Mouse (Mus musculus): ENCODE data around the gene Aplnr. TPM values are rescaled to one million over a fixed set of nuclear protein-coding genes. Genes with fewer than 3 reads are reported as not detected.

Aplnr gene
- polyA plus RNA-seq, 1 experiment from 2014 or later = 184 TPM

DNA sequence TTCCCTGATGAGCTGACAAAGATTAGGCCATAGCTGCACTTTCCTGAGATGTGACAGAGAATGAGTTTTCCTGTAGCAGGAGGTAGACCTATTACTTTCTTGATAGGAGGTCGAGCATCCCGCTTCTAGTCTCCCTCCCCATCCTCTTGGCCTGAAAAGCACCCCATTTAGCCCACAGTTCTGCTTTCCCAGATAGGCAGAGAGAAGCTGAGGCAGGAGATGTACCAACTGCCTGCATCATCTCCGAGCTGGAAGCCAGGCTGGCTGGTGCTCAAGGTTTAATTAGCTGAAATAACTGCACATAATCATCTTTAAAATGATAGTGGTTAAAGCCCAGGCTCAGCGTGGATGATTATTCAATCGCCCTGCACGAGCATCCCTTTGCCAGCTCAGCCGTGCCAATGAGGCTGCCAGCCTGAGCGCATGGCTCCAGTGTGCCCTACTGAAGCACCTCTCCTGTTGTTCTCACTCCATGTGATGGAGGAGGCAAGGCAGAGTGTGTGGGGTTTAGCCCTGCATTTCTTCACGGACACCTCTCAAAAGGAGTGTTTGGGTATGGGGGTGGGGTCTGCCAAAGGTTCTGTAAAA lies 25.6 kb upstream of the Aplnr start:
- H3K9me3 ChIP-seq = no peaks in the 10 kb centered on the region

GRCm38 (mm10) chr2:85123187-85123868 lies 12.7 kb upstream of the Aplnr start:
- no peak overlapping the region for H3K9ac ChIP-seq
- WGBS = 23% methylated on average over 5 of the region's 5 CpGs
- H3K9me3 ChIP-seq = no peaks in the 10 kb centered on the region
- H3K27me3 ChIP-seq = no peaks in the 10 kb centered on the region
- H3K4me1 ChIP-seq = no peaks in the 10 kb centered on the region
- H3K36me3 ChIP-seq = no peaks in the 10 kb centered on the region
- ATAC-seq (ENCODE audit: borderline replicate concordance, extremely low read depth, low FRiP score, low TSS enrichment) = peak; percentile 55; the same call in 1 of the 2 replicates
- no peak overlapping the region for H3K4me2 ChIP-seq
- H3K4me3 ChIP-seq = no peak overlapping the region
- no peak overlapping the region for H3K27ac ChIP-seq

More for the DNA sequence above, 25.6 kb upstream of the Aplnr start:
- no peak overlapping the region for H3K4me2 ChIP-seq
- H3K36me3 ChIP-seq = no peaks in the 10 kb centered on the region
- H3K27ac ChIP-seq = no peak overlapping the region
- H3K4me3 ChIP-seq = no peak overlapping the region
- H3K4me1 ChIP-seq = peaks cover 15% of the 10 kb centered on the region
- ATAC-seq (ENCODE audit: borderline replicate concordance, extremely low read depth, low FRiP score, low TSS enrichment) = no peak
- no peak overlapping the region for H3K9ac ChIP-seq
- no peaks in the 10 kb centered on the region for H3K27me3 ChIP-seq
- WGBS = 72% methylated on average over 9 of the region's 9 CpGs

GRCm38 (mm10) chr2:85123869-85124535 lies 12.0 kb upstream of the Aplnr start:
- Histone ChIP-seq H3K9me3 (no peaks in the 10 kb centered on the region), H3K4me2 (no peak overlapping the region), H3K4me1 (no peaks in the 10 kb centered on the region), H3K27ac (no peak overlapping the region), H3K4me3 (no peak overlapping the region), H3K27me3 (no peaks in the 10 kb centered on the region), H3K9ac (no peak overlapping the region), H3K36me3 (no peaks in the 10 kb centered on the region)
- 8% methylated on average over 1 of the region's 1 CpGs for WGBS
- peak; percentile 85 for ATAC-seq (ENCODE audit: borderline replicate concordance, extremely low read depth, low FRiP score, low TSS enrichment)

DNA sequence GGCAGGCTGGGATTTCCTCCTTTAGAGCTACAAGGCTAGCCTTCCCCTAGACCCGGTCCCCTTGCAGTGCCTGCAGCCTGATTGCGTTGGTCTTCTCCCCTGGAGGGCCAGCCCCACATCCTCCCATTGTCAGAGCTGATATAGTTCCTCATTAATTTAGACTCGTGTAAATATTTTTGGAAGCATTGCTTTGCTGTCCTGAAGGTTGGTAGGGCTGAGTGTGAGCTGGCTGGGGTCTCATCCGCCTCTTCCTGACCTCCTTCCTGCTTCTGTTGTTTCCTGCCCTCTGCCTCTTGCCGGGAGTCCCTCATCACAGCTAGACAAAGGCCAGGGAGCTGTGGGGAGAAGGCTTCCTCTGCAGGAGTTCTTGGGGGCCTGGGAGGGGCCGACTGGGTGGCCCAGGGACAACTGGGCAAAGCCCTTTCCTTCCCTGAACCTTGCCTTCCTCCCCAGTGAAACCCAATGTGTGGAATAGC lies 6.5 kb upstream of the Aplnr start:
- Histone ChIP-seq H3K4me3 (no peak overlapping the region), H3K27me3 (no peaks in the 10 kb centered on the region), H3K4me2 (no peak overlapping the region), H3K27ac (peak overlapping the region; percentile 79), H3K36me3 (no peaks in the 10 kb centered on the region), H3K9ac (no peak overlapping the region), H3K4me1 (peaks cover 15% of the 10 kb centered on the region; the same call in 1 of the 2 replicates), H3K9me3 (no peaks in the 10 kb centered on the region)
- 33% methylated on average over 6 of the region's 6 CpGs for WGBS
- ATAC-seq (ENCODE audit: borderline replicate concordance, extremely low read depth, low FRiP score, low TSS enrichment) = peak; percentile 75

GRCm38 (mm10) chr2:85131226-85131625 lies 4.8 kb upstream of the Aplnr start:
- no peak for ATAC-seq (ENCODE audit: borderline replicate concordance, extremely low read depth, low FRiP score, low TSS enrichment)
- Histone ChIP-seq H3K36me3 (no peaks in the 10 kb centered on the region), H3K4me1 (peaks cover 15% of the 10 kb centered on the region; the same call in 1 of the 2 replicates), H3K9ac (no peak overlapping the region), H3K4me3 (no peak overlapping the region), H3K27me3 (no peaks in the 10 kb centered on the region), H3K27ac (peak overlapping the region; percentile 79), H3K9me3 (no peaks in the 10 kb centered on the region), H3K4me2 (no peak overlapping the region)
- 11% methylated on average over 2 of the region's 2 CpGs for WGBS

- peak overlapping the region; percentile 79 for H3K27ac ChIP-seq
- H3K36me3 ChIP-seq = no peaks in the 10 kb centered on the region
- WGBS = 14% methylated on average over 1 of the region's 1 CpGs
Measured at GRCm38 (mm10) chr2:85131724-85132123, 4.3 kb upstream of the Aplnr start.

DNA sequence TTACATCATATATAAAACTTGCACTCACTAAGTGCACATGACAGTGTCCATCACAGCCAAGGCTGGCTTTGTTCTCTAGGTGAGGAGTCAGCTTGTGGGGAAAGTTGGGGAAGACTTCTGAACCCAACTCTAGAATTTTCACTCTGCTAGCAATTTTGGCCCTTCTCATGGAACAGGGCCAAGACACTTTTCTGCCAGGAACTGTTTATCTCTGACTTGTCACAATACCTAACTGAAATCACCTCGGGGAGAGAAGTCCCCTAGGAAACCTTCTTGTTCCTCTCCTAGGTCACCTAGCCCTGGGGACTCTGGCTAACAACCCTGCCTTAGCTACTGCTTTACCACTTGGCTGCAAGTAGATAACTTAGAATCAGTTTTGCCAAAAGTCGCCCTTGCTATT lies 3.8 kb upstream of the Aplnr start:
- H3K9me3 ChIP-seq = no peaks in the 10 kb centered on the region
- no peak overlapping the region for H3K9ac ChIP-seq
- no peak overlapping the region for H3K4me3 ChIP-seq
- 31% methylated on average over 2 of the region's 2 CpGs for WGBS
- ATAC-seq (ENCODE audit: borderline replicate concordance, extremely low read depth, low FRiP score, low TSS enrichment) = no peak
- peaks cover 15% of the 10 kb centered on the region; the same call in 1 of the 2 replicates for H3K4me1 ChIP-seq
- H3K27ac ChIP-seq = peak overlapping the region; percentile 42
- no peak overlapping the region for H3K4me2 ChIP-seq
- H3K36me3 ChIP-seq = no peaks in the 10 kb centered on the region
- H3K27me3 ChIP-seq = no peaks in the 10 kb centered on the region

More at GRCm38 (mm10) chr2:85131724-85132123, 4.3 kb upstream of the Aplnr start:
- ATAC-seq (ENCODE audit: borderline replicate concordance, extremely low read depth, low FRiP score, low TSS enrichment) = peak; percentile 53; the same call in 1 of the 2 replicates
- Histone ChIP-seq H3K9ac (no peak overlapping the region), H3K9me3 (no peaks in the 10 kb centered on the region), H3K4me1 (peaks cover 15% of the 10 kb centered on the region; the same call in 1 of the 2 replicates), H3K4me3 (no peak overlapping the region), H3K4me2 (no peak overlapping the region), H3K27me3 (no peaks in the 10 kb centered on the region)

GRCm38 (mm10) chr2:85135099-85135498 lies 926 bp upstream of the Aplnr start:
- no peaks in the 10 kb centered on the region for H3K36me3 ChIP-seq
- H3K27ac ChIP-seq = no peak overlapping the region
- no peaks in the 10 kb centered on the region for H3K27me3 ChIP-seq
- WGBS = 33% methylated on average over 1 of the region's 1 CpGs
- no peak for ATAC-seq (ENCODE audit: borderline replicate concordance, extremely low read depth, low FRiP score, low TSS enrichment)
- H3K4me2 ChIP-seq = no peak overlapping the region
- no peak overlapping the region for H3K9ac ChIP-seq
- peaks cover 11% of the 10 kb centered on the region; the same call in 1 of the 2 replicates for H3K4me1 ChIP-seq
- no peak overlapping the region for H3K4me3 ChIP-seq
- no peaks in the 10 kb centered on the region for H3K9me3 ChIP-seq

- Histone ChIP-seq H3K9ac (peak overlapping the region; percentile 36), H3K27ac (peak overlapping the region; percentile 63), H3K4me3 (peak overlapping the region; percentile 38), H3K27me3 (no peaks in the 10 kb centered on the region), H3K36me3 (no peaks in the 10 kb centered on the region), H3K4me1 (peaks cover 7% of the 10 kb centered on the region; the same call in 1 of the 2 replicates), H3K9me3 (no peaks in the 10 kb centered on the region), H3K4me2 (peak overlapping the region; percentile 8; the same call in 1 of the 2 replicates)
- ATAC-seq (ENCODE audit: borderline replicate concordance, extremely low read depth, low FRiP score, low TSS enrichment) = no peak
- 69% methylated on average over 21 of the region's 21 CpGs for WGBS
Measured at GRCm38 (mm10) chr2:85136831-85137520, 951 bp downstream of the Aplnr start.

GRCm38 (mm10) chr2:85137601-85138140 lies 1.6 kb downstream of the Aplnr start:
- Histone ChIP-seq H3K27me3 (no peaks in the 10 kb centered on the region), H3K4me3 (peak overlapping the region; percentile 38), H3K4me2 (peak overlapping the region; percentile 8; the same call in 1 of the 2 replicates), H3K9ac (peak overlapping the region; percentile 36), H3K4me1 (peaks cover under 1% of the 10 kb centered on the region; the same call in 1 of the 2 replicates), H3K36me3 (no peaks in the 10 kb centered on the region), H3K27ac (peak overlapping the region; percentile 63), H3K9me3 (no peaks in the 10 kb centered on the region)
- no peak for ATAC-seq (ENCODE audit: borderline replicate concordance, extremely low read depth, low FRiP score, low TSS enrichment)
- WGBS = 23% methylated on average over 10 of the region's 10 CpGs

GRCm38 (mm10) chr2:85138143-85138542 lies 2.1 kb downstream of the Aplnr start:
- no peaks in the 10 kb centered on the region for H3K36me3 ChIP-seq
- H3K4me3 ChIP-seq = peak overlapping the region; percentile 38
- H3K27me3 ChIP-seq = no peaks in the 10 kb centered on the region
- no peak for ATAC-seq (ENCODE audit: borderline replicate concordance, extremely low read depth, low FRiP score, low TSS enrichment)
- H3K27ac ChIP-seq = peak overlapping the region; percentile 63
- H3K9me3 ChIP-seq = no peaks in the 10 kb centered on the region
- WGBS = 25% methylated on average over 2 of the region's 2 CpGs
- peak overlapping the region; percentile 27; the same call in 1 of the 2 replicates for H3K9ac ChIP-seq
- H3K4me1 ChIP-seq = no peaks in the 10 kb centered on the region
- no peak overlapping the region for H3K4me2 ChIP-seq

Measured in lung, embryonic 15.5 days (tissue).